Mouse (Mus musculus) cortical plate, adult 2 months (tissue): ENCODE measurements around the gene Vps39. TPM values are rescaled to one million over a fixed set of nuclear protein-coding genes. Genes with fewer than 3 reads are reported as not detected.

Experiments
- H3K27ac ChIP-seq: fragments of 200-500 bp; 2 replicates; pipeline ENCODE4 v1.5.1; 2012; ENCODE audit warnings: low read length, control low read depth, inconsistent platforms; ENCODE audit not compliant: insufficient read depth
- H3K4me1 ChIP-seq: fragments of 200-500 bp; 2 replicates; pipeline ENCODE4 v1.6.1; 2011; ENCODE audit warnings: low read length; ENCODE audit not compliant: control insufficient read depth, insufficient read depth
- H3K4me3 ChIP-seq: fragments of 200-500 bp; 2 replicates; pipeline ENCODE4 v1.5.1; 2011; ENCODE audit warnings: mild to moderate bottlenecking, low read length, control low read depth; ENCODE audit not compliant: insufficient read depth
- CTCF ChIP-seq: fragments of 200-500 bp; IDR thresholded peaks from 2 replicates; pipeline ENCODE4 v1.5.1; 2011; ENCODE audit warnings: mild to moderate bottlenecking, control low read depth, low read length; ENCODE audit not compliant: insufficient read depth; ENCODE audit errors: extremely low read depth
- POLR2A ChIP-seq: fragments of 200-500 bp; IDR thresholded peaks from 2 replicates; pipeline ENCODE4 v1.6.1; 2011; ENCODE audit warnings: mild to moderate bottlenecking, low read length, control low read depth; ENCODE audit not compliant: insufficient read depth; ENCODE audit errors: extremely low read depth
- polyA plus RNA-seq: library from polyadenylated mRNA; depleted of rRNA; stranded (reverse); fragments of >200 nt; gene quantifications from 2 replicates; pipeline ENCODE4 v1.2.3, GENCODE M21; 2012; rRNA removed

Gene Vps39
- polyA plus RNA-seq, result 56.5 and 58.2 TPM in 2 replicates

DNA sequence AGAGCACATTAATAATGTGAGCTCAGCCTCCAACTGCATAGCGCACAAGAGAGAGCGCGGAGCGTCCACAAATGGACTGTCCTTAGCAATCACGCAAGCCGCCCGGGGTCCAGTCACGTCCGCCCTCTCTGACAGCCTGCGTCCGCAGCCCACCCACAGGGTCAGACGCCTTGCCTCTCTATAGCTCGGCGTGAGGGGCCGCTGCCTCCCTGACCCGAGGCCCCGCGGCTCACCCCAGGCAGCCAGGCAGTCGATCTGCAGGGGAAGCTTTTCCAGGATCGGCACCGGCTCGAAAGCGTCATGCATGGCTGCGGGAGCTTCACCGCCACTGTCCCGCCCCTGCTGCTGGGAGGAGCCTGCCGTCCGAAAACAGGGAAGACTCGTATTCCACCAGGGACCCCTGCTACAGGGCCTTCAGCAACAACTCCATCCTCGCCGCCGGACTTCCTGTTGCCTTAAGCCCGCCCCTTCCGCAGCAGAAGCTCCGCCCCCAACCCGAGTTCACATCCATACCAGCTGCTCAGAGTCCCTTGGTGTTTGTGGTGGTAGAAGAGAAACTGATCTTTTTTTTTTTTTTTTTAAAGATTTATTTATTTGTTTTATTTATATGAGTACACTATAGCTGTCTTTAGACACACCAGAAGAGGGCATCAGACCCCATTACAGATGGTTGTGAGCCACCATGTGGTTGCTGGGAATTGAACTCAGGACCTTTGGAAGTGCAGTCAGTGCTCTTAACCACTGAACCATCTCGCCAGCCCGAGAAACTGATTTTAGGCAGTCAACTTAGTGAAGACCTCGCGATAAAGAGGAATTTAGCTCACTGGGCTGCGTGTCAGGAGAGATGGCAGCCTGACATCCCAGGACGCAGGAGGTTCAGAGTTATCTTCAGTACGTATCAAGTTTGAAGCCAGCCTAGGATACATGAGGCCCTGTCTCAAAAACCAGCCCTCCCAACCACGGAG is at the start of gene Vps39:
TSS of gene Vps39 (minus strand) at position 456 of the 965 bp plus-strand sequence.
- Histone ChIP-seq H3K4me1 (no peaks in the 10 kb centered on the region; the same call in 1 of the 2 replicates), H3K27ac (no peak within 1 kb of the TSS), H3K4me3 (peak within 1 kb of the TSS; percentile 98)
- TF ChIP-seq POLR2A (peak; percentile 88), CTCF (no peak)

DNA sequence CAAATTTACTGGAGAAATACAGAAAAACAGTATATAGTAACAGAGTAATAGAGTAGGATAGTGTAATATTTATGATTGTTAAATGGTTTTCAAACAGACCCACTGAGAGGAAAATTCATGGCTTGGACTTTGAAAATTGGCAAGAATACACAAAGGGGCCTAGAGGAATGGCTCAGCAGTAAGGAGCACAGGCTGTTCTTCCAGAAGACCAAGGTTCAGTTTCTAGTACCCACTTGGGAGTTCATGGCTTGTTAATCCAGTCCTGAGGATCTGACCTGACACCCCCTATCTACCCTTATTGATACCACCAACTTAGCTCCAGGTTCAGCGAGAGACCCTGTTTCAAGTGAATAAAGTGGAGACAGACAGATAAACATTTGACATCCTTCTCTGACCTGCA is 45.0 kb upstream of the Vps39 start:
- Histone ChIP-seq H3K27ac (no peak overlapping the region), H3K4me3 (no peak overlapping the region), H3K4me1 (peaks cover 4% of the 10 kb centered on the region)
- TF ChIP-seq CTCF (no peak), POLR2A (no peak)

DNA sequence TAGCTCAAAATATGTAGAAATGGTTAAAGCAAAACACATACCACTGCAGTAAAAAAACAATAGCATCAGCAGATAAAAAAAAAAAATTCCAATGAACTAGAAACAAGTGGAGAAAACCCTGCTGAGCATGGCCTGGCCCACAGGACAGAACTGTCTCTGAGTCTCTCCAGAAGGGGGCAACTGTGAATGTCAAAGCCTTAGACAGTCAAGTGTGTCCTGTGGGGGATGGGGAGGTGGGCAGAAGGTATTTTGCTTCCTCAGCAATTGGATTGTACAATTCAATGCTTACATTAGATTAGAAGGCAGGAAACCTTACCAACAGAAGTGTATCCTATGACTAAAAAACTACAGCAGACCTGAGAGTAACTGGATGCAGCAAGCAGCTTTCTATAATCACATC is 39.5 kb upstream of the Vps39 start:
- Histone ChIP-seq H3K4me1 (no peaks in the 10 kb centered on the region), H3K4me3 (no peak overlapping the region), H3K27ac (no peak overlapping the region)
- TF ChIP-seq POLR2A, result no peak
- TF ChIP-seq CTCF, result no peak

DNA sequence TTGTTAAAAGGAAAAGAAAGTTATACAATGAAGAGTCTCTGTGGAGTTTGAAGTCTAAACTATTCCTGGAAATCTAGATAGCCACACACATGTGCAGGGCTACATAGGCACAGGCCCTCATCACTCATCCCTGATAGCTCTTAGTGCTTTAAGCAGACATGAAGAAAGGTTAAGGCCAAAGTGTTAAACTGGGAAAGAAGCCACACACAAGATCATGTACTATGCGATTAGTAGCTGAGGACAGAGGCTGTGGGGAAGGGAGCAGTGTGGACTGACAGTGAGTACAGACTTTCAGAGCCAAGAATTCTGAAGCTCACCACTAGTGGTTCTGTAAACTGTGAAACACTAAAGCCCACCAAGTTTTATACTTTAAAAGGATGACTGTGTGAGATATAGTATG is 38.0 kb upstream of the Vps39 start:
- H3K4me1 ChIP-seq, result no peaks in the 10 kb centered on the region
- TF ChIP-seq CTCF, result no peak
- TF ChIP-seq POLR2A, result no peak

DNA sequence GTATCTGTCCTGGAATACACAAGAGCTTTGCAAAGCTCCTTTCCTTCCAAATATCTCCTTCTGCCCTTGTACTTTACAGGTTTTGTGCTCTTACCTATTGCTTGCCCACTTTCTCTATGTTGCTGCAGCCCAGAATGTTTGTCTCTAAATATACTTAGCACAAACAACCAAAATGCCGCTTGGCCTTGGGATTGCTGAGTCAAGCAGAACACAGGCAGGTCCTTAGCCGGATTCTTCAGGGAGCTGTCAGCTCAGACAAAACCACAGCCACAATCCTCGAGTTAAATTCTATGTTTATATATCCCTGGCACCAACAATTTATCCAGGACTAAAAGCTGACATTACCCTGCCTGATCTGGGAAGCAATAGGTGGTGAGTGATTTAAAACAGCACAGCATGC is 36.4 kb upstream of the Vps39 start:
- TF ChIP-seq CTCF, result no peak
- TF ChIP-seq POLR2A, result no peak
- no peaks in the 10 kb centered on the region for H3K4me1 ChIP-seq
- H3K27ac ChIP-seq, result no peak overlapping the region
- H3K4me3 ChIP-seq, result no peak overlapping the region

More for the DNA sequence above, 38.0 kb upstream of the Vps39 start:
- Histone ChIP-seq H3K4me3 (no peak overlapping the region), H3K27ac (no peak overlapping the region)

DNA sequence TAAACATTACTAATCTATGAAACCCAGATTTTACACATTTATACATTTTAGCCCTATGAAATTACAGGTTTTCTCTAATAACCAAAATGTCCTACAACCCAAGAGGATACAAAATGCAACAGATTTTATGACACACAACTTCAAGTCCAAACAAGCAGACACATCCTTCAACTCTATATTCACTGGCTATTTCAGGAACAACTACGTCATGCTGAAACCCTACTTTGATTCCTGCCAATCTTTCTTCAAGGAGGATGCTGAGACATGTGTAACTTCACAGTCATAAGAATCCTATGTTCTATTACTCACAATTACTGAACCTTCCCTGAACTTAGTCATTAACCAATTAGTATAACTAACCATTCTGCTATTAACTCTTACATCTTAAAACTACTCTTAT is 34.4 kb upstream of the Vps39 start:
- no peak for TF ChIP-seq POLR2A
- TF ChIP-seq CTCF, result no peak

DNA sequence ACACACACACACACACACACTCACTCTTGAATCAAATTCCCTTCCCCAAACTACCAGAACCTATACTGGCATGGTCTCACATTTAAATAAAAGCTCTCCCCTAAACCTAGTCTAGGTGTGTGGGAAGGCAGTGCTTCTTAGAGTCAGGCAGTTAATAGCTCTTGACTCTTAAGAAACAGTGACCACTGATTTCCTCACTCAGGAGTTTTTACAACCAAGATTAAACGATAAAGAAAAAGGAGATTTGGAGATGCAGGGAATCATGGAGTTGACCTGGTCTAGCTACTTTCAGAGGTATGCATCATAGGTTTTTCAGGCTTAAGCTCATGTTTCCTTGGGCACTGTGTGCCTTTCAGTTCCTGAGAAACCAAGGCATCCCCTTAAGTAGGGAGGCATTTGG is 33.3 kb upstream of the Vps39 start:
- TF ChIP-seq POLR2A (no peak), CTCF (no peak)
- no peak overlapping the region for H3K4me3 ChIP-seq
- H3K4me1 ChIP-seq, result no peaks in the 10 kb centered on the region
- no peak overlapping the region for H3K27ac ChIP-seq

More for the DNA sequence above, 34.4 kb upstream of the Vps39 start:
- H3K4me1 ChIP-seq, result no peaks in the 10 kb centered on the region
- no peak overlapping the region for H3K27ac ChIP-seq
- no peak overlapping the region for H3K4me3 ChIP-seq

DNA sequence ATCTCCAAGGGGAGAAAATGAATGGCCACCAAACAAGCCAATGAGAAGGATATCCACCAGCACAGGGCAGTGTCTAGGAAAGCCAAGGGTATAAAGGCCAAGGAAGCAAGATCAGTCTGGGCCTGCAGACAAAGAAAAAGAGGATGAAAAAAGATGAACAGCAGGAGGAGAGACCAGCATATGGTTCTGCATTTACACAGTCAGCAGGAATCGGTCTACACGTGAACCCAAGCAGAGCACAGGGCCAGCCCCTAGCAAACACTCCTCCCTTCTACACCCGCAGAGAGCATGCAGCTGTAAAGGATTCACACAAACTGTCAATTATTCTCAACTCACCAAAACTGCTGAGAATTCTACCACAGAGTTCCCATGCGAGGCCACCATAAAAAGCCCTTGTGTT is 20.9 kb upstream of the Vps39 start:
- Histone ChIP-seq H3K27ac (no peak overlapping the region), H3K4me3 (no peak overlapping the region), H3K4me1 (no peaks in the 10 kb centered on the region)
- no peak for TF ChIP-seq CTCF

DNA sequence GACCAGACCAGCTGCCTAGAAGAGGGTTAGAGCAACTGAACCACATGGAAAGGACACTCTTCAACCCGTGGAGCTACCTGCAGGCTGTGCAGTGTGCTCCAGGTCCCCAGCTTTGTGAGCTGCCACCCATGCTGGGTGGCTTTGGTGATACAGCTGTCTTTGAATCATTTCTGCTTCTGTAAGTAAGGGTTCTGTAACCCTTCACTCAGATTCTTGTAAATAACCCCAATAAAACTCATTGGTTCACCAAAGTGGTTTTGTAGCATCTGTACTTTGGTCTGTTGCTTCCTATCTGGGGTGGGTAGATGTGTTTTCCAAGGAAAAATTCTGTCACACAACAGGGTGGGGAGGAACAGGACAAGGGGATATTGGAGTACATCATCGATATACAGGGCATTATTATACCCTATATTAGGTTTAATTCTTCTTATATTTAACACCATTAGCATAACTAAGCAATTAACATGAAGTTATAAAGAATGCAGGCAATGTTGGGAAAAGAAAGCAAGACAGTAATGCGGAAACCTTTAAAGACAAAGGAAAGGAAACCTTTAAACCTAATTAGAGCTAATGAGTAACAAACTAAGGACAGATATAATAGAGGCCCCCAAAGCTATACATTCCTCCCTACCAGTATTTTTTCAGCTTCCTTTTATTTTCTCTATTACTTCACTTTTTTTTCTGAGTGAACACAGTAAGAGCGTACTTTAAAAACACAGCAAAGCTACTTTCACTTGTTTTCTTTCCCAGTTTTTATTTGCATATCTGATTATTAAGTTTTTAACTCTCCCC is 14.7 kb upstream of the Vps39 start:
- Histone ChIP-seq H3K4me1 (no peaks in the 10 kb centered on the region), H3K27ac (no peak overlapping the region), H3K4me3 (no peak overlapping the region)
- TF ChIP-seq CTCF, result no peak
- TF ChIP-seq POLR2A, result no peak
